Mouse (Mus musculus) frontal cortex, postnatal 36 days (tissue): ENCODE results near the gene Inka1.
A peak's percentile ranks its signal among the peaks of the same experiment; 100 is the strongest.

Source experiments
- DNase-seq, 2 experiments: peaks; one replicate each; pipeline ENCODE4 v3.0.0; 2022; ENCODE audit warnings: low spot score in 2 of 2

The Inka1 gene

GRCm38 (mm10) chr9:107984052-107984753, 1.5 kb downstream of the Inka1 start:
- DNase-seq: no peak

GRCm38 (mm10) chr9:107983421-107983890, 2.2 kb downstream of the Inka1 start:
- DNase-seq: no peak

DNA sequence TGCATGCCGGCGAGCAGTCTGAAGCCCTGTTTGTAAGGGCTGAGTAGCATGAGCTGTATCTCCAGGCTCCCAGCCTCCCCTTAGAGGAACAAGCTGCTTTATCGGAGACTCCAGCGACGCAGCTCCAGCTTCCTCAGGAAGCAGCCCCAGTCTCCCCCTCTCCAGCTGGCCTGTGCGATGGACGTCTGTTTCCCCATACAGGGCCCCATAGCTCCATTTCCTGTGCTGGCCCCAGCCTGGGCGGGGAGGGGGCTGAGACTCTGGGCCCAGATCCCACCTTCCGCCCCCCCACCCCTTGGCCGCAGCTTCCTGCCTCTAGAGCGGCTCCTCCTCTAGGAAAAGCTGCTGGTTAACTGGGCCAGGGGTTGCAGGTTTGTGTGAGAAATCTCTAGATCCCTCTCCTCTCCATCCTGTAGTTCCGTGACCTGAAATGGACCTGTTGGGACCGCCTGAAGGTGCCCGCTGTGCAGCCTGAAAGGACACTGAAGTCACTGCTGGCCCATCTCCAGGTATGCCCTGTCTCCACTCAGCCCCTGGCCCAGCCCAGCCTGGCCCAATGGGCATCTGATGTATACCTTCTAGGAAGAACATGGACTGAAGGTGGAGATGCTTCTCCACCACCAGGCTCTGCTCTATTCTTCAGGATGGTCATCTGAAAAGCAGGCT, 2.9 kb downstream of the Inka1 start, which contains the start of gene Gm20661:
Gene Gm20661 (plus strand): TSS at position 378 of the 666 bp plus-strand sequence.
- DNase-seq: no peak

DNA sequence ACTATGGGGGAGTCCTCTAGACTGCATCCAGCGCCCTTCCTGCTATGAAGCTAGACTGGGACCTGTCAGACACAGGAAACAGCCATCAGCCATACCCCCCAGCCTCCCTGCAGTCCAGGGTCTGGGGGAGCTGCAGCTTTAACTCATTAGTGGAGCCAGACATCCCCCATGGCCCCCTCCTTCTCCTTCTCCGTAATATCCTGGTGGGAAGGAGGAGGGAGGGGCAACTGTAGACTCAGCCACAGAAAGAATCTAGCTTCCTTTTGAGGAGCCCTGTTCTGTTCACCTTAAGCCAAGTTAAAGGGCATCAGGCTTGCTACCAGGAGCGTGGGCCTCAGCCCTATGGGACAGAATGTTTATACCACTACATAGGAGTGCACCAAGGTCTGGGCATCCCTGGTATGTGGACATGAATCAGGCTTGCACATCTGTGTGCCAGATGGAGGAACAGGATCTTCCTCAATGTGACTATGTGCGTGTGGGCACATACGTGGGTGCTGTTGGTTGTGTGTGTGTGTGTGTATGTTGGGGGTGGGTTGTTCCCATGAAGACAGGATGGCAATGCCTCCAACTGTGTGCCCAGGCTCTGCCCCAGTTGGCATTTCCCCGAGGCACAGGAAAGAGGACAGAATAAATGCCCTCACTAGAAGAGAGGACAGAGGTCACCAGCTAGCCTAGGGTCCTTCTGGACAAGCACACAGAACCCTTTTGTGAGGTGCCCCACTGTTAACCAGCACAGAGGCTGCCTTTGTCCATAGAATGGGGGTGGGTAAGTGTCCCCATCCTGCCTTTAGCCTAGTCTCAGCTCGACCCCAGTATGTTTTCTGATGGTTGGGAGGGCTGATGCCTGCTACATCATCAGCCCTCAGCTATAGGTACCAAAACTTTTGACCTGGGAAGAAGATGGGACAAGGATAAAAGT, 3.7 kb downstream of the Inka1 start:
- DNase-seq: peak in 1 of 2 experiments; percentile 40

DNA sequence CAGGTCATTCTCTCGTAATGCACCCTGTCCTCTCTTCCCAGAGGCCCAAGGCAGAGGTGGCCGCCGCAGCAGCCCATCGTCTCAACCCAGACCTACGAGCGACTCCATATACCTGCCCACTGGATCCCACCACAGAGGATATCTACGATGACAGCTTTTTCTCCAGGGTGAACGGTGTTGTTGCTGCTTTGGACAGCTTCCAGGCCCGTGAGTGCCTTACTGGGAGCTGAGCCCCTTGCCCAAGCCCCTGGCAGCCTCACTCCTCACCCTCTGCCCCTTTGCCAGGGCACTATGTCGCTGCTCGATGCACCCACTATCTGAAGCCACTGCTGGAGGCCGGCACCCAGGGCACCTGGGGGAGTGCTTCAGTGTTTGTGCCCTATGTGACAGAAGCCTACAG, 6.9 kb downstream of the Inka1 start:
- DNase-seq: no peak

DNA sequence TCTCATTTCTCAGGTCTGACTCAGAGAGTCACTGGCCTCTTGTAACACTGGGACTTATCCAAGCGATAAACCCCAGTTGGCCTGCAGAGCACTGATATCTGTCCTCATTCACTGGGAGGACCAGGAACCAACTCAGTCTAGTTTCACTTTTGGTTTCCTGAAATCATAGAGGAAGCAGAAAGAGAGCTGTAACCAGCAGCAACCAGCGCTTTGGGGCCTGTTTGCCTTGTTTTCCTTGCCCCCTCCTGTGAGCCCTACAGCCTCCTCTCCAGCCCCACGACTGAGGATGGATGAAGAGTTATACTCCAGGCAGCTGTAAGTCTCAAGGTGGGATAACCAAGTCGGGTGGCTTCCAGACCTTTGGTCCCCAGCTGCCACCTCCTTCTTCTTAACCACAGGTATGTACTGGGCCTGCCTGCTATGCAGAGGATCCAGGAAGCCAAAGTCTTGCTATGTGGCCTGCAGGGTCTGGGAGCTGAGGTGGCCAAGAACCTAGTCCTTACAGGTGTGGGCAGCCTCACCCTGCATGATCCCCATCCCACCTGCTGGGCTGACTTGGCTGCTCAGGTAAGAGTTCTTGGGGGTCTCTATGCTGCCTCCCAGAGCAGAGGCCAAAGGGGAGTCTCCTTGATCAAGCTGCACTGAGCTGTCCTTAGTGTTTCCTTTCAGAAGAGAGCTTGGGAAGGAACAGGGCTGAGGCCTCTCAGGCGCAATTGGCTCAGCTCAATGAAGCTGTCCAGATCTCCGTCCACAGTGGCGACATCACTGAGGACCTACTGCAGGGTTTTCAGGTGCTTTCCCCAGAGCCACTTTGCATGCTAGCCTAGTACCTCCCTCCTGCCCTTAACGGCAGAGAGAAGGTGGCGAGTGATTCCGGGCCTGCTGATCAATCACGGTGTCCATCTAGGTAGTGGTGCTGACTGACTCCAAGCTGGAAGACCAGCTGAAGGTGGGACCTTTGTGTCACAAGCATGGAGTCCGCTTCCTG, 10.0 kb downstream of the Inka1 start, which contains the start of gene Uba7:
Gene Uba7 (plus strand): TSS at position 107 of the 988 bp plus-strand sequence.
- DNase-seq: no peak

- DNase-seq: no peak
Observed at GRCm38 (mm10) chr9:107974491-107975171, 11.0 kb downstream of the Inka1 start.

GRCm38 (mm10) chr9:107971690-107972541, 13.8 kb downstream of the Inka1 start:
- no peak for DNase-seq

DNA sequence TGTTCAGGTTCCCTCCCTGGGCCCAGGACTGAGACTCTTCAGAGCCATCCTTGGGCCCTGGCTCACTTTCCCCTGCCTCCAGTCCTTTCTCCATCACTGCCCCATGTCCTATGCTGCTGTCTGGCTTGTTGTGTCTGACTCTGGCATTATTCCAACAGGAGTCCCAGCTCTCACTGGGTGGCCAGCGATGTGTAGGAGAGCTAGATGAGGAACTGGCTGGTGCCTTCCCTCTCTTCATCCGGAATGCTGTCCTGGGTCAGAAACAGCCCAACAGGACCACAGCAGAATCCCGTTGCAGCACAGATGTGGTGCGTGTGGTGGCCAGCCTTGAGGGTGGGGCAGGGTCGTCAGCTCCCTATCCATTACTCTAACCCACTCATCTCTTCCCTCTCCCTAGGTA, 15.4 kb downstream of the Inka1 start:
- no peak for DNase-seq

DNA sequence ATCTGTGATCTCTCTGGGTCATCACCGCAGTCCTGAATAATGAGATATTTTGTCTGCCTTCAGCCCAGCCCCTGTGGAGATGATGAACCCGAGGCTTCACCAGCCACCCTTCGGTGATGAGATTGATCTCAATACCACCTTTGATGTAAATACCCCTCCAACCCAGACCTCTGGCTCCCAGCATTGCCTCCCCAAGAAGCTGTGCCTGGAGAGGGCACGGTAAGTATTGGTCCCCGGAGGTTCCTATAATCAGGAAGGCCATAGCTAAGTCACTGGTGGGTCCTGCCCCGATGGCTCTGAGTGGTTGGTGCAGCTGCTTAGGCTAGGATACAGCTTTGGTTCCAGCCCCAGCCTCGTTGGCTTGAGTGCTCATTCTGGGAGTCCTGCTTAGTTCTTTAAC, 17.1 kb downstream of the Inka1 start:
- no peak for DNase-seq

GRCm38 (mm10) chr9:107967437-107967836, 18.2 kb downstream of the Inka1 start:
- no peak for DNase-seq

DNA sequence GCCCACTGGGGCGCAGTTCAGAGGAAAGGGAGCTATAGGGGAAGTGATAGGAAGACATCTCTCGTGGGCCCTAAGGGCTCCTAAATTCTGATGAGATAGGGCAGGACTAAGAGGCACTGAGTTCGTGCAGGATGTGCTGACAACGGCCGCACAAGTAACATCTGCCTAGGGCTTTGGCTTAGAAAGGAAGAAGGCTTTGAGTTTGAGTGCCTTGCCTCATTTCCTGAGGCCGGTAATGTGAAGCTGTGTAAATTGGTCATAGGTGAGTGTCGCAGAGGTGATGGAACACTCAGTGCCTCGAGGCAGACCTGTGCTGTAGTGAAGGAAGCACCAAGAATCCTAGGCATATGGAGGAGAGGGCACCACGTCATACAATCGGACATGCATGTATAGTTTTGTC, 19.0 kb downstream of the Inka1 start:
- DNase-seq: no peak

DNA sequence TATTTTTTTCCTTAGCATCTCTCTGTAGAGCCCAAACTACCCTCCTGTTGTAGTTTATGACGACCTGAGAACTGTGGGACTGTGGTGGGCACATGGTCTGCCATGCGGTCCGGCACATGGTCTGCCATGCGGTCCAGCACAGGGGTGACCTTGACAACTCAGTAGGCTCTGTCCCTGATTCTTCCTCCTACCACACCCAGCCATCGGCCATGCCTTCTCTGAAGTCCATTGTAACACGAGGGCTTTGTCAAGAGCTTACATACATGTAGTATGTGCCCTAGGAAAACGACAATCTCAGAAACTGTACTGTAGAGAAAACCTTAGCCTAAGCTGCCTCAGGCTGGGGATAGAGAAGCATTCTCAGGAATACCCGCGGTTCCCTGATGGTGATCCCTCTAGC, 21.0 kb downstream of the Inka1 start:
- no peak for DNase-seq

- DNase-seq: peak in 1 of 2 experiments; percentile 78
Observed at GRCm38 (mm10) chr9:107963700-107964099, 22.0 kb downstream of the Inka1 start.

DNA sequence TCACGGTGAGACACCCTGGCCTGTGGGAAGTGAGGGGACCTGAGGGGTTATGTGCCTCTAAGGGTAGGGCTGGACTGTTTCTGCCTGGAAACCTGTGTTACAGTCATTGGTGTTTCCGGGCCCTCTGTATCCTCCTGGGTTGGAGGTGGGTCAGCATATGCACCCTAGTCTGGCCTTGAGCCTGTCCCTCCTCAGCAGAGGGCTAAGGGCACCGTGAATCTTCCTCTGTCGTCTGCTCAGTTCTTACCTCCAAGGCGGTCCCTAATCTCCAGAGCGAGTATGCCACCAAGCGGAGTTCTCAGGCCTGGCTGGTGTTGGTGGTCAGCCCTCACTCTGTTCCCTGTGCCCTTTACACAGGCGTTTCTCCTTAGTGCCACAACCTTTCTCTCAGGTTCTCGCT, 22.8 kb downstream of the Inka1 start:
- no peak for DNase-seq

GRCm38 (mm10) chr9:107961881-107962280, 23.8 kb downstream of the Inka1 start:
- DNase-seq: peak; percentile 72 to 80

GRCm38 (mm10) chr9:107961351-107961762, 24.3 kb downstream of the Inka1 start:
- peak; percentile 81 to 90 for DNase-seq

GRCm38 (mm10) chr9:107960928-107961327, 24.8 kb downstream of the Inka1 start:
- DNase-seq: no peak

- no peak for DNase-seq
Observed at GRCm38 (mm10) chr9:107959896-107960295, 25.8 kb downstream of the Inka1 start.
